Mouse (Mus musculus) heart, embryonic 10.5 days (tissue): ENCODE results near the gene Hsf4. TPM values are rescaled to one million over a fixed set of nuclear protein-coding genes. Genes with fewer than 3 reads are reported as not detected.

Source experiments
- DNase-seq: peaks from one replicate; pipeline ENCODE4 v3.0.0-alpha.2; 2017; ENCODE audit warnings: low spot score
- H3K27ac ChIP-seq: fragments of 300-500 bp; sonication (generic); 2 replicates; pipeline ENCODE4 v1.5.1; 2016; ENCODE audit warnings: mild to moderate bottlenecking
- H3K27me3 ChIP-seq: fragments of 300-500 bp; sonication (generic); 2 replicates; pipeline ENCODE4 v1.6.1; 2016; ENCODE audit warnings: mild to moderate bottlenecking; ENCODE audit not compliant: poor library complexity, insufficient read depth, severe bottlenecking
- H3K36me3 ChIP-seq: fragments of 300-500 bp; sonication (generic); 2 replicates; pipeline ENCODE4 v1.6.1; 2016; ENCODE audit warnings: mild to moderate bottlenecking, moderate library complexity
- H3K4me1 ChIP-seq: fragments of 300-500 bp; sonication (generic); 2 replicates; pipeline ENCODE4 v1.6.1; 2016; ENCODE audit warnings: mild to moderate bottlenecking
- H3K4me3 ChIP-seq: fragments of 300-500 bp; sonication (generic); 2 replicates; pipeline ENCODE4 v1.5.1; 2016; ENCODE audit warnings: mild to moderate bottlenecking, moderate library complexity
- H3K9me3 ChIP-seq: fragments of 300-500 bp; sonication (generic); 2 replicates; pipeline ENCODE4 v1.6.1; 2016; ENCODE audit warnings: mild to moderate bottlenecking, moderate library complexity
- WGBS: fragments of 180-500 bp; shearing (Covaris S2); methylation state at CpG from one replicate; pipeline ENCODE4 v1.1.7; 2016; 5-methylcytosine and 5-hydroxymethylcytosine counted together
- polyA plus RNA-seq: library from polyadenylated mRNA; unstranded; fragments of >200 nt; fragmentation: Nextera tagmentation; extraction: Ambion mirVana; gene quantifications from 2 replicates; pipeline ENCODE4 v1.2.1, GENCODE M21; 2016

The Hsf4 gene
- polyA plus RNA-seq, 1 experiment from 2014 or later = 0.16 TPM

DNA sequence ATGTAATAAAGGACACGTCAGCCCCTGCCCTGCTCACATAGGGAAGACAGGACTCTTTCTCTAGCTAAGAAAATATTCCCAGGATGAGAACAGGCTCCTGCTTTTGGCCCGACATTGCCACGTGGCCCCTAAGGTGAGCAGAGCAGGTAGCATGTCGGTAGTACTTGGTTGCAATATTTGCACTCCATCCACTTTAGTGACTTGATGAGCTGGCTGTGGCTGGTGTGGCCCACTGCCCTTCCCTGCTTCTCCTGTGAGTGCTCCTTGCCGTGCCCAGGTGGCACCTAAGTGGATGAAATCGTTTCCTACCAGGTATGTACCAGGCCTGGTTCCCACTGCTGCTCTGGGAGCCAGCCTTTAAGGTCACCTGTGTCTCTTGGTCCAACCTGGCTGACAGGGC lies 17.6 kb upstream of the Hsf4 start:
- no peak overlapping the region for H3K27ac ChIP-seq
- peaks cover 31% of the 10 kb centered on the region for H3K4me1 ChIP-seq
- no peaks in the 10 kb centered on the region for H3K9me3 ChIP-seq
- DNase-seq = no peak
- peaks cover 63% of the 10 kb centered on the region for H3K36me3 ChIP-seq
- 90% methylated on average over 6 of the region's 6 CpGs for WGBS
- H3K27me3 ChIP-seq = peaks cover 24% of the 10 kb centered on the region
- no peak overlapping the region for H3K4me3 ChIP-seq

- Histone ChIP-seq H3K27ac (no peak overlapping the region), H3K9me3 (no peaks in the 10 kb centered on the region), H3K36me3 (peaks cover 53% of the 10 kb centered on the region), H3K4me1 (peaks cover 31% of the 10 kb centered on the region), H3K4me3 (no peak overlapping the region), H3K27me3 (peaks cover 34% of the 10 kb centered on the region)
- DNase-seq = no peak
- WGBS = 63% methylated on average over 10 of the region's 10 CpGs
These were observed 16.7 kb upstream of the Hsf4 start for GRCm38 (mm10) chr8:105252680-105253537.

DNA sequence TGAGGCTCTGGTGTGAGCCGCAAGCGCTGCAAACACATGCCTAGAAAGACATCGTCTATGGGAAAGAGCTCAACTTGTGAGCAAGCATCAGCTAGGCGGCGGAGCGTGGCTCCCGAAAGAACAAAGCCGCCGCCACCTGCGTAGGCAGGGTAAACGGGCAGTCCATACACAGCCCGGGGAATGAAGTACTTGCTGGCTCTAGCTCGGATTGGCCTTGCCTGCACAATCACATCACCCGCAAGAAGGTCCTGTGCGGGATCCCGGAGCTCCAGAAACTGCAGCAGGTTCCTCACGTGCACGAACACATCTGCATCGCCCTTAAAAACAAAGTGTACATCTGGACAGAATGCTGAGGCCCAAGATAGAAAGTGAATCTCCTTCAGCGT lies 15.8 kb upstream of the Hsf4 start:
- peaks cover 37% of the 10 kb centered on the region for H3K4me1 ChIP-seq
- DNase-seq = no peak
- 47% methylated on average over 20 of the region's 20 CpGs for WGBS
- H3K4me3 ChIP-seq = peak overlapping the region; percentile 78
- H3K27ac ChIP-seq = peak overlapping the region; percentile 89
- no peaks in the 10 kb centered on the region for H3K9me3 ChIP-seq
- H3K36me3 ChIP-seq = peaks cover 45% of the 10 kb centered on the region
- H3K27me3 ChIP-seq = peaks cover 42% of the 10 kb centered on the region

DNA sequence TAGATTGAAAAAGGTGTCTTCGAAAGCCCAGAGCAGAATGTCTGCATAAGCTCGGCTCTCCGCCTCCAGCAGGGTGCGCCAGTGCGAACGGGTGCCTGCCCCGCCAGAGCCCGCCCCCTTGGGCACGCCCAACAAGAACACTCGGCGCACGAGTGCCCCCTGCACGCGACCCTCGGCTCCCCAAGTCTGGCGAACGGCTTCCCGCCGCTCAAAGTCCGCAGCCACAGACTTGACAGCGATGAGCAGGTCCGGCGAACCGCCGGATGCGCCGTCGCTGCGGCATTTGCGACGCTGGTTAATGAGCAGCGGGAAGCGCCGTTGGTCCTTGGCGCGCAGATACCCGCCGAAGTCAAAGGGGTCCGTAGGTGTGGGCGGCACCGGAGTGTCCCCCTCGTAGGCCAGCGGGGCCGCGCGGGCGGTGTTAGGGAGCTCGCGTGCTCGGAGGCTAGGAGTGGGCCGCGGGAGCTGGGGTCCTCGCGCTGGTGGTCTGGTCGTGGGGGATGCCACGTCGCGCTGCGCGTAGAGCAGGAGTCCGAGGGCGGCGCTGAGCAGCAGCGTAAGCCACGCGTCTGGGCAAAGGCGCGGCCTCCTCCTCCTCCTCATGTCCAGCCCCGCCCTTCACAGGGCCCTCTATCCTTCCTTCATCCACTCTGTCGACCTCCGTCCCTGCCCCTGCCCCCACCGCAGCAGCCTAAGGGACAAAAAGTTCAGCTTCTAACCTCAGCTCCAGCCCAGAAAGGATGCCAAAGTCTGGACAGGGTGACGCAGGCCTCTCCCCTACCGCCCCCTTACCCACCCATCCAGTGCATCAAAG lies 15.2 kb upstream of the Hsf4 start:
- DNase-seq = peak; percentile 92
- H3K9me3 ChIP-seq = no peaks in the 10 kb centered on the region
- H3K4me1 ChIP-seq = peaks cover 43% of the 10 kb centered on the region
- H3K27me3 ChIP-seq = peaks cover 48% of the 10 kb centered on the region
- WGBS = under 1% methylated on average over 74 of the region's 74 CpGs
- H3K4me3 ChIP-seq = peak overlapping the region; percentile 78
- peaks cover 39% of the 10 kb centered on the region for H3K36me3 ChIP-seq
- H3K27ac ChIP-seq = peak overlapping the region; percentile 89

DNA sequence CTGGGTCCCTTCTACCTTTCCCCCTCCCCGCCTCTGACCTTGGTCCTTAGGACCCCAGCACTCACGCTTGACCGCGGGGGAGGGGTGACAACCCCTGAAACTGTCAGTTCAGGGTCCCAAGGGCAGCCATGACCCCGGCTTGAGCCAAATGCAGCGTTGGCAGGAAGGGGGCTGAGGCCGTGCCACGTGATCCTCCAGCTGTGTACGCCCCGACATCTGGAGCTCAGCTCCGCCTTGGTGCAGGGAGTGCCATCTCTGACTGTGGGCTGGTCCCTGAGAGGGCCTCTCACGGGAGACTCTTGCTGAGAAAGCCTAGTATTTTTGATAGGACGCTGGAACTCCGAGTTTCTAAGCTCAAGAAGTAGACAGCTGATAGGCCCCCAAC lies 14.6 kb upstream of the Hsf4 start, which contains the start of gene B3gnt9:
TSS of gene B3gnt9 (minus strand) at position 188 of the 385 bp plus-strand sequence.
- Histone ChIP-seq H3K9me3 (no peaks in the 10 kb centered on the region), H3K36me3 (peaks cover 33% of the 10 kb centered on the region), H3K27me3 (peaks cover 54% of the 10 kb centered on the region), H3K4me3 (peak within 1 kb of the TSS; percentile 78), H3K27ac (peak within 1 kb of the TSS; percentile 89), H3K4me1 (peaks cover 49% of the 10 kb centered on the region)
- DNase-seq = peak; percentile 90
- WGBS = 2% methylated on average over 14 of the region's 14 CpGs

- no peak overlapping the region for H3K4me3 ChIP-seq
- H3K4me1 ChIP-seq = peaks cover 50% of the 10 kb centered on the region
- H3K9me3 ChIP-seq = no peaks in the 10 kb centered on the region
- DNase-seq = no peak
- H3K36me3 ChIP-seq = peaks cover 9% of the 10 kb centered on the region; the same call in 1 of the 2 replicates
- H3K27me3 ChIP-seq = peaks cover 80% of the 10 kb centered on the region
- WGBS = 56% methylated on average over 7 of the region's 7 CpGs
- no peak overlapping the region for H3K27ac ChIP-seq
These were observed 12.1 kb upstream of the Hsf4 start for GRCm38 (mm10) chr8:105257318-105258114.

- H3K9me3 ChIP-seq = no peaks in the 10 kb centered on the region
- H3K4me1 ChIP-seq = peaks cover 38% of the 10 kb centered on the region
- H3K36me3 ChIP-seq = no peaks in the 10 kb centered on the region
- peaks cover 95% of the 10 kb centered on the region for H3K27me3 ChIP-seq
- no peak for DNase-seq
- H3K4me3 ChIP-seq = peak overlapping the region; percentile 62
- WGBS = 2% methylated on average over 55 of the region's 55 CpGs
- H3K27ac ChIP-seq = peak overlapping the region; percentile 19; the same call in 1 of the 2 replicates
These were observed 10.5 kb upstream of the Hsf4 start for GRCm38 (mm10) chr8:105258911-105259720.

DNA sequence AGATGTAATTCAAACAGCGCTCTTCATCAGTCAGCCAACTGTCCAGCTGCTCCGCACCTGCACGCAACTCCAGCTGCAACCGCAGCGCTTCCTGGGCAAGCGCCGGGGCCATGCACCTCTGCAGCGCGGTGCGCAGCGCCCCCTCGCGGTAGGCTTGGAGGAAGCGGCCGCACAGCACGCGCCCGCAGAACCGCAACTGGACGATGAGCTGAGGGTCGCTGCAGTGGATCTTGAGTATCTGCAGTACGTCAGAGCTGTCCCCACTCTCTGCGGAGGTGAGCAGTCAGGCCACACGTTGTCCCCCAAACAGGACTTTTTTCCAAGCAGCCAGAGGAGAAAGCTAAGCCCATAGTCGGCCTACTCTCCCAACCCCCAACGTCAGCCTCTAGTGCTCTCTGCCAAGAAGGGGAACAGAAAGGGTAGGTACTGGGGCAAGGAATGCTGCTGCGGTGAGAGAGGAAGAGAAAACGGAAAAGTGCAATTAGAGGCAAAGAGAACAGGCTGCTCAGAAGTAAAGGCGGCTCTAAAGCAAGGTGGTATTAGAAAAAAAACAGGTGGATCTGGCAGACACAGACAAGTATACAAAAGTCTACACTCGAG lies 9.8 kb upstream of the Hsf4 start:
- Histone ChIP-seq H3K4me1 (peaks cover 33% of the 10 kb centered on the region), H3K36me3 (no peaks in the 10 kb centered on the region), H3K27me3 (peaks cover 99% of the 10 kb centered on the region), H3K4me3 (peak overlapping the region; percentile 62), H3K27ac (no peak overlapping the region), H3K9me3 (no peaks in the 10 kb centered on the region)
- 5% methylated on average over 30 of the region's 30 CpGs for WGBS
- DNase-seq = peak; percentile 90

DNA sequence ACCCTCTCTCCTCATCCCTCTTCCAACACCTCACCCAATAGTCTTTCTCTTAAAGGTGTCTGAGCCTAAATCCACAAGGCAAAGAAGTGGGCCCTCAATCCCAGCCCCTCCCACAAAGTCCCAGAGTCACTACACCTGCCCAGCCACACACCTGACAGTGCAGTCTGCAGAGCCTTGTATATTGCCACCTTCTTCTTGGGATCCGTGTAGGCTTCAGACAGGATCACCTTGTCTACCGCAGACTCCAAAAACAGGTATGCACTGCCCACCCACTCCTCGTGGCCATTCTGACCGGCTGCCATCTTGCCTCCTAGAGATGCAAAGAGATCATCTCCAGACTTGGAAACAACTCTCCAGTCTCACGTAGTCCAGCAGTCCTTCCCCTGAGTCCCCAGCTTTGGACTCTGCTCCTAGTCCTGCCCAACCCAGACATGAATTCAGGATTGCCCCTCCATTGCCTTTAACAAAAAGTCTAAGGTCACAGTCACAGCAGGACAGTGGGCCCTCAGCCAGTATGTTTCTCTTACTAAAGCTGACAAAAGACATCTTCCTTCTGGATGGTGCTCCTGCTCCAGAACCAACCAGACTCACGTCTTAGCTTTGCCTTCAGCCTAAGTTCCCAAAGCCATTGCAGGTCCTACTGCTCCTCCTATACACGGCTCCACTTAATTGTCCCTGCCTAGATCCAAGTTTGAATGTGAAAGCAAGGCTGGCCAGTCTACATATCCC lies 9.1 kb upstream of the Hsf4 start:
- peaks cover 99% of the 10 kb centered on the region for H3K27me3 ChIP-seq
- peaks cover 32% of the 10 kb centered on the region for H3K4me1 ChIP-seq
- 64% methylated on average over 7 of the region's 7 CpGs for WGBS
- no peak overlapping the region for H3K27ac ChIP-seq
- H3K4me3 ChIP-seq = no peak overlapping the region
- DNase-seq = no peak
- H3K9me3 ChIP-seq = no peaks in the 10 kb centered on the region
- H3K36me3 ChIP-seq = no peaks in the 10 kb centered on the region

- H3K4me3 ChIP-seq = no peak overlapping the region
- H3K27me3 ChIP-seq = peaks cover 99% of the 10 kb centered on the region
- H3K9me3 ChIP-seq = no peaks in the 10 kb centered on the region; the same call in 1 of the 2 replicates
- no peaks in the 10 kb centered on the region for H3K36me3 ChIP-seq
- peaks cover 29% of the 10 kb centered on the region for H3K4me1 ChIP-seq
- WGBS = 78% methylated on average over 12 of the region's 12 CpGs
- no peak overlapping the region for H3K27ac ChIP-seq
- DNase-seq = no peak
These were observed 8.1 kb upstream of the Hsf4 start for GRCm38 (mm10) chr8:105261326-105261980.
